Mouse (Mus musculus) lung, adult 2 months (tissue): ENCODE measurements at regions not wholly inside any gene's neighbourhood (a gene's known extent, or its start where the extent isn't known, plus 50 kb on each side); places are given as distances from the start of the nearest gene placed in this dataset.

Experiments used
- CTCF ChIP-seq: fragments of 200-500 bp; IDR thresholded peaks from 2 replicates; pipeline ENCODE4 v1.5.1; 2011; ENCODE audit warnings: mild to moderate bottlenecking, low read length, control low read depth; ENCODE audit not compliant: insufficient read depth
- POLR2A ChIP-seq: fragments of 200-500 bp; IDR thresholded peaks from 2 replicates; pipeline ENCODE4 v1.6.1; 2011; ENCODE audit warnings: low read depth, mild to moderate bottlenecking, control low read depth, low read length, borderline replicate concordance; ENCODE audit errors: extremely low read depth

- no peak for TF ChIP-seq CTCF
- no peak for TF ChIP-seq POLR2A
Observed at GRCm38 (mm10) chr7:72906536-72906935, 468.8 kb upstream of the Rgma start.
